Mouse (Mus musculus) midbrain, postnatal 0 days (tissue): ENCODE measurements around the gene Homer2. TPM values are rescaled to one million over a fixed set of nuclear protein-coding genes. Genes with fewer than 3 reads are reported as not detected.

Experiments
- ATAC-seq: fragments of 200-750 bp; cut with Nextera tagmentation; 2 replicates; pipeline ENCODE4 v1.8.0; 2017; ENCODE audit warnings: moderate number of reproducible peaks, mild to moderate bottlenecking, moderate TSS enrichment, moderate library complexity; ENCODE audit not compliant: low FRiP score
- DNase-seq: peaks from one replicate; pipeline ENCODE4 v3.0.0-alpha.2; 2015; ENCODE audit warnings: low spot score
- H3K27ac ChIP-seq: fragments of 300-500 bp; sonication (generic); 2 replicates; pipeline ENCODE4 v1.5.1; 2014; ENCODE audit warnings: low read depth, mild to moderate bottlenecking, low read length, mixed read lengths
- H3K27me3 ChIP-seq: fragments of 300-500 bp; sonication (generic); 2 replicates; pipeline ENCODE4 v1.6.1; 2014; ENCODE audit warnings: low read length, control low read depth, mixed read lengths; ENCODE audit not compliant: insufficient read depth
- H3K36me3 ChIP-seq: fragments of 300-500 bp; sonication (generic); 2 replicates; pipeline ENCODE4 v1.6.1; 2014; ENCODE audit warnings: low read length, control low read depth, mixed read lengths; ENCODE audit not compliant: insufficient read depth
- H3K4me1 ChIP-seq: fragments of 300-500 bp; sonication (generic); 2 replicates; pipeline ENCODE4 v1.6.1; 2014; ENCODE audit warnings: mild to moderate bottlenecking, control low read depth, antibody characterized with exemption, low read length, mixed read lengths; ENCODE audit not compliant: insufficient read depth
- H3K4me2 ChIP-seq: fragments of 300-500 bp; sonication (generic); 2 replicates; pipeline ENCODE4 v1.6.1; 2014; ENCODE audit warnings: low read depth, mild to moderate bottlenecking, low read length, mixed read lengths; ENCODE audit not compliant: poor library complexity, severe bottlenecking
- H3K4me3 ChIP-seq: fragments of 300-500 bp; sonication (generic); 2 replicates; pipeline ENCODE4 v1.5.1; 2014; ENCODE audit warnings: low read depth, mild to moderate bottlenecking, low read length, moderate library complexity
- H3K9ac ChIP-seq: fragments of 300-500 bp; sonication (generic); replicated peaks from 2 replicates; pipeline ENCODE4 v1.6.1; 2014; ENCODE audit warnings: mild to moderate bottlenecking, low read length, moderate library complexity, mixed read lengths; ENCODE audit not compliant: poor library complexity, severe bottlenecking
- H3K9me3 ChIP-seq: fragments of 300-500 bp; sonication (generic); 2 replicates; pipeline ENCODE4 v1.6.1; 2016; ENCODE audit warnings: low read length, control low read depth
- CTCF ChIP-seq: IDR thresholded peaks from 2 replicates; pipeline ENCODE4 v1.5.1; 2016; ENCODE audit warnings: antibody characterized with exemption, mild to moderate bottlenecking
- WGBS: fragments of 180-500 bp; shearing (Covaris S2); extraction: QIAGEN DNeasy Blood & Tissue Kit; methylation state at CpG from one replicate; pipeline ENCODE4 v1.1.7; 2014; 5-methylcytosine and 5-hydroxymethylcytosine counted together
- polyA plus RNA-seq: library from polyadenylated mRNA; unstranded; fragments of >200 nt; fragmentation: Nextera tagmentation; extraction: Ambion mirVana; gene quantifications from 2 replicates; pipeline ENCODE4 v1.2.1, GENCODE M21; 2015
- total RNA-seq: library from RNA; depleted of rRNA; stranded (reverse); fragments of >200 nt; gene quantifications from 2 replicates; pipeline ENCODE4 v1.2.3, GENCODE M21; 2014

Homer2 gene
- total and polyA plus RNA-seq, 2 experiments from 2014 or later = 25.6 to 29.5 TPM

- WGBS = 69% methylated on average over 9 of the region's 9 CpGs
- Histone ChIP-seq H3K4me1 (no peaks in the 10 kb centered on the region), H3K4me2 (no peak overlapping the region), H3K36me3 (no peaks in the 10 kb centered on the region), H3K27ac (no peak overlapping the region), H3K9ac (no peak overlapping the region), H3K27me3 (no peaks in the 10 kb centered on the region), H3K9me3 (no peaks in the 10 kb centered on the region), H3K4me3 (no peak overlapping the region)
- TF ChIP-seq CTCF = no peak
- DNase-seq (no peak), ATAC-seq (no peak)
These were observed 28.1 kb upstream of the Homer2 start for GRCm38 (mm10) chr7:81735300-81736048.

- H3K4me2 ChIP-seq = no peak overlapping the region
- whole genome bisulfite sequencing = 87% methylated on average over 12 of the region's 12 CpGs
These were observed 25.1 kb upstream of the Homer2 start for GRCm38 (mm10) chr7:81732183-81733089.

GRCm38 (mm10) chr7:81731181-81731651 lies 23.9 kb upstream of the Homer2 start:
- no peak overlapping the region for H3K4me3 ChIP-seq
- no peak for ATAC-seq
- no peaks in the 10 kb centered on the region for H3K4me1 ChIP-seq
- H3K36me3 ChIP-seq = no peaks in the 10 kb centered on the region
- 84% methylated on average over 6 of the region's 6 CpGs for WGBS
- TF ChIP-seq CTCF = no peak
- no peak for DNase-seq
- H3K4me2 ChIP-seq = no peak overlapping the region
- H3K27me3 ChIP-seq = no peaks in the 10 kb centered on the region
- H3K27ac ChIP-seq = no peak overlapping the region
- H3K9ac ChIP-seq = no peak overlapping the region
- no peaks in the 10 kb centered on the region for H3K9me3 ChIP-seq

More at GRCm38 (mm10) chr7:81732183-81733089, 25.1 kb upstream of the Homer2 start:
- no peak for TF ChIP-seq CTCF
- DNase-seq = no peak
- Histone ChIP-seq H3K4me1 (no peaks in the 10 kb centered on the region), H3K27me3 (no peaks in the 10 kb centered on the region), H3K4me3 (no peak overlapping the region), H3K9ac (no peak overlapping the region), H3K27ac (no peak overlapping the region), H3K36me3 (no peaks in the 10 kb centered on the region), H3K9me3 (no peaks in the 10 kb centered on the region)
- no peak for ATAC-seq

GRCm38 (mm10) chr7:81729787-81730186 lies 22.5 kb upstream of the Homer2 start:
- WGBS = 91% methylated on average over 9 of the region's 9 CpGs

GRCm38 (mm10) chr7:81727716-81728115 lies 20.4 kb upstream of the Homer2 start:
- H3K4me3 ChIP-seq = no peak overlapping the region
- TF ChIP-seq CTCF = no peak
- no peaks in the 10 kb centered on the region for H3K36me3 ChIP-seq
- 86% methylated on average over 9 of the region's 9 CpGs for WGBS
- no peaks in the 10 kb centered on the region for H3K27me3 ChIP-seq
- H3K27ac ChIP-seq = no peak overlapping the region
- H3K4me1 ChIP-seq = no peaks in the 10 kb centered on the region
- DNase-seq (no peak), ATAC-seq (no peak)
- H3K9me3 ChIP-seq = no peaks in the 10 kb centered on the region
- H3K4me2 ChIP-seq = no peak overlapping the region
- H3K9ac ChIP-seq = no peak overlapping the region

More at GRCm38 (mm10) chr7:81729787-81730186, 22.5 kb upstream of the Homer2 start:
- DNase-seq = no peak
- H3K4me1 ChIP-seq = no peaks in the 10 kb centered on the region
- H3K9me3 ChIP-seq = no peaks in the 10 kb centered on the region
- no peaks in the 10 kb centered on the region for H3K36me3 ChIP-seq
- H3K27ac ChIP-seq = no peak overlapping the region
- H3K9ac ChIP-seq = no peak overlapping the region
- H3K27me3 ChIP-seq = no peaks in the 10 kb centered on the region
- no peak overlapping the region for H3K4me3 ChIP-seq
- no peak for ATAC-seq
- no peak for TF ChIP-seq CTCF
- no peak overlapping the region for H3K4me2 ChIP-seq

- DNase-seq = no peak
- H3K4me1 ChIP-seq = no peaks in the 10 kb centered on the region
- no peak overlapping the region for H3K4me3 ChIP-seq
- 77% methylated on average over 2 of the region's 2 CpGs for WGBS
- H3K27me3 ChIP-seq = no peaks in the 10 kb centered on the region
- no peak overlapping the region for H3K27ac ChIP-seq
- H3K9me3 ChIP-seq = no peaks in the 10 kb centered on the region
- no peak overlapping the region for H3K4me2 ChIP-seq
- no peak for ATAC-seq
- no peak for TF ChIP-seq CTCF
- no peak overlapping the region for H3K9ac ChIP-seq
- no peaks in the 10 kb centered on the region for H3K36me3 ChIP-seq
These were observed 19.3 kb upstream of the Homer2 start for GRCm38 (mm10) chr7:81726728-81727005.
